Mouse (Mus musculus) MEL (cell line): ENCODE data around the gene Tlr6. TPM values are rescaled to one million over a fixed set of nuclear protein-coding genes. Genes with fewer than 3 reads are reported as not detected.

Source experiments
- DNase-seq: peaks from one replicate; pipeline ENCODE4 v3.0.0; 2011; ENCODE audit warnings: low read depth, low spot score
- H3K27ac ChIP-seq: 2 replicates; pipeline ENCODE4 v1.5.1; 2012; ENCODE audit warnings: low read depth, mild to moderate bottlenecking, control low read depth, low read length, moderate library complexity; ENCODE audit not compliant: control insufficient read depth
- H3K27me3 ChIP-seq, 2 experiments: fragments of 150-350 bp in 1 of 2; sonication (generic) in 1 of 2; 2 replicates each; pipeline ENCODE4 v1.6.1; 2012; ENCODE audit warnings: low read length in 2 of 2, mild to moderate bottlenecking in 2 of 2, improper control_type of control experiment in 1 of 2, moderate library complexity in 1 of 2; ENCODE audit not compliant: insufficient read depth in 2 of 2, control insufficient read depth in 1 of 2
- H3K36me3 ChIP-seq, 2 experiments: 2 replicates each; pipeline ENCODE4 v1.6.1; 2012 to 2014; ENCODE audit warnings: low read length in 2 of 2, improper control_type of control experiment in 1 of 2, inconsistent platforms in 1 of 2, mild to moderate bottlenecking in 1 of 2; ENCODE audit not compliant: insufficient read depth in 2 of 2, control insufficient read depth in 1 of 2
- H3K4me1 ChIP-seq, 2 experiments: fragments of 150-350 bp in 1 of 2; sonication (generic) in 1 of 2; 2 replicates each; pipeline ENCODE4 v1.6.1; 2012; ENCODE audit warnings: low read length in 2 of 2, improper control_type of control experiment in 1 of 2, mild to moderate bottlenecking in 1 of 2; ENCODE audit not compliant: insufficient read depth in 2 of 2, control insufficient read depth in 1 of 2
- H3K4me3 ChIP-seq, 2 experiments: fragments of 150-350 bp in 1 of 2; sonication (generic) in 1 of 2; 2 replicates each; pipeline ENCODE4 v1.5.1; 2012; ENCODE audit warnings: low read depth in 2 of 2, low read length in 2 of 2, mild to moderate bottlenecking in 2 of 2, moderate library complexity in 2 of 2, control low read depth in 1 of 2, improper control_type of control experiment in 1 of 2; ENCODE audit not compliant: control insufficient read depth in 1 of 2, insufficient read depth in 1 of 2
- H3K79me2 ChIP-seq: 2 replicates; pipeline ENCODE4 v1.6.1; 2012; ENCODE audit warnings: mild to moderate bottlenecking, low read length, moderate library complexity; ENCODE audit not compliant: control insufficient read depth, poor library complexity, insufficient read depth
- H3K9ac ChIP-seq: 2 replicates; pipeline ENCODE4 v1.6.1; 2012; ENCODE audit warnings: low read depth, mild to moderate bottlenecking, control low read depth, low read length, moderate library complexity; ENCODE audit not compliant: control insufficient read depth, poor library complexity, severe bottlenecking
- H3K9me3 ChIP-seq: fragments of 150-350 bp; sonication (generic); replicated peaks from 2 replicates; pipeline ENCODE4 v1.6.1; 2012; ENCODE audit warnings: mild to moderate bottlenecking, low read length, improper control_type of control experiment, moderate library complexity; ENCODE audit not compliant: insufficient read depth
- BHLHE40 ChIP-seq: IDR thresholded peaks from 2 replicates; pipeline ENCODE4 v1.6.1; 2012; ENCODE audit warnings: low read depth, mild to moderate bottlenecking, inconsistent platforms, low read length, improper control_type of control experiment, borderline replicate concordance
- CHD1 ChIP-seq: IDR thresholded peaks from 2 replicates; pipeline ENCODE4 v1.6.1; 2012; ENCODE audit warnings: low read depth, mild to moderate bottlenecking, inconsistent platforms, low read length, improper control_type of control experiment
- CHD2 ChIP-seq: IDR thresholded peaks from 2 replicates; pipeline ENCODE4 v1.6.1; 2011; ENCODE audit warnings: low read length, improper control_type of control experiment
- ETS1 ChIP-seq: IDR thresholded peaks from 2 replicates; pipeline ENCODE4 v1.6.1; 2012; ENCODE audit warnings: low read depth, mild to moderate bottlenecking, inconsistent platforms, low read length, improper control_type of control experiment, moderate library complexity
- HCFC1 ChIP-seq: IDR thresholded peaks from 2 replicates; pipeline ENCODE4 v1.6.1; 2012; ENCODE audit warnings: low read depth, mild to moderate bottlenecking, inconsistent platforms, low read length, improper control_type of control experiment, moderate library complexity
- POLR2AphosphoS2 ChIP-seq: IDR thresholded peaks from 2 replicates; pipeline ENCODE4 v1.6.1; 2011; ENCODE audit warnings: low read length, improper control_type of control experiment
- RAD21 ChIP-seq: IDR thresholded peaks from 2 replicates; pipeline ENCODE4 v1.6.1; 2011; ENCODE audit warnings: mild to moderate bottlenecking, low read depth, low read length, improper control_type of control experiment
- USF1 ChIP-seq: IDR thresholded peaks from 2 replicates; pipeline ENCODE4 v1.6.1; 2014; ENCODE audit warnings: low read depth, mild to moderate bottlenecking, inconsistent platforms, low read length, improper control_type of control experiment, moderate library complexity
- polyA plus RNA-seq, 2 experiments: library from polyadenylated mRNA; stranded (reverse) in 1 of 2; unstranded in 1 of 2; fragments of >175 nt in 1 of 2; fragments of >200 nt in 1 of 2; gene quantifications; 2 replicates each; pipeline versions ENCODE4 v1.2.1 to v1.2.4; 2012; ENCODE audit warnings: low replicate concordance in 2 of 2, low read depth in 1 of 2; ENCODE audit not compliant: insufficient read length in 2 of 2, insufficient read depth in 1 of 2, missing spikeins in 1 of 2
- total RNA-seq: library from RNA; depleted of rRNA; stranded (reverse); fragments of 300-350 nt; gene quantifications from 2 replicates; pipeline ENCODE4 v1.2.3, GENCODE M21; 2012

The Tlr6 gene
- total and polyA plus RNA-seq, 3 experiments: 0.19 to 0.36 TPM; not detected in 1

GRCm38 (mm10) chr5:64932215-64932614 is 27.7 kb downstream of the Tlr6 start:
- H3K27me3 ChIP-seq: peaks cover 0 to 4% of the 10 kb centered on the region in 2 experiments; a peak in 3 of 4 replicates
- H3K27ac ChIP-seq: no peak overlapping the region
- no peaks in the 10 kb centered on the region for H3K4me1 ChIP-seq
- no peak overlapping the region for H3K9ac ChIP-seq
- DNase-seq: no peak
- no peaks in the 10 kb centered on the region for H3K79me2 ChIP-seq
- H3K9me3 ChIP-seq: no peaks in the 10 kb centered on the region
- TF ChIP-seq POLR2AphosphoS2 (no peak), BHLHE40 (no peak), USF1 (no peak), HCFC1 (no peak)
- H3K4me3 ChIP-seq: no peak overlapping the region
- H3K36me3 ChIP-seq: no peaks in the 10 kb centered on the region

DNA sequence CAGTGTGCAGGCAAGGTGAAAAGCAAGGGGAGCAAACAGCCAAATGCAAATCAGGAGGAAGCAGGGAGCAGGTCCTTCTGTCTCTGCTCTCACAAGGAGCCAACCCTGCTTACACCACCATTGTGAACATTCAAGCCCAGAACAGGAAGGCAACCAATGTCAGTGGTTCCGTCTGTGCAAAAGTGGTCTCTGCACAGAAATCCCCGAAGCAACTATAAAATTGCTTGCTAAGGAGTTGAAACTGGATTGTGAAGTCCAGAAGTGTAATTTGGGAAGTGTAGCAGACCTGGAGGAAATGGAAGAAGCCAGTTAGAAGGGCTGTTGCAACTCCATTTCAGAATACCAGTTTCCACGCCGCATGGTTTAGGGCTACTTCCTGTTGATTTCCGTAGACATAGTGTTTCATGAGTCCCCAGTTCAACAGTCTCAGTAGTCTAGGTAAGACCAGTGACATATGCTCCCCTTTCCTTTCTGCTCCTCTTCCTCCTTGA is 37.0 kb downstream of the Tlr6 start:
- no peak for TF ChIP-seq USF1
- no peak for TF ChIP-seq CHD2
- TF ChIP-seq RAD21: no peak
- TF ChIP-seq ETS1: no peak
- peaks cover 0 to 2% of the 10 kb centered on the region in 2 experiments; a peak in 1 of 4 replicates for H3K27me3 ChIP-seq
- H3K27ac ChIP-seq: no peak overlapping the region
- no peaks in the 10 kb centered on the region for H3K79me2 ChIP-seq
- no peaks in the 10 kb centered on the region for H3K4me1 ChIP-seq
- no peaks in the 10 kb centered on the region for H3K36me3 ChIP-seq
- no peak overlapping the region for H3K4me3 ChIP-seq
- H3K9ac ChIP-seq: no peak overlapping the region
- no peaks in the 10 kb centered on the region for H3K9me3 ChIP-seq
- no peak for DNase-seq

DNA sequence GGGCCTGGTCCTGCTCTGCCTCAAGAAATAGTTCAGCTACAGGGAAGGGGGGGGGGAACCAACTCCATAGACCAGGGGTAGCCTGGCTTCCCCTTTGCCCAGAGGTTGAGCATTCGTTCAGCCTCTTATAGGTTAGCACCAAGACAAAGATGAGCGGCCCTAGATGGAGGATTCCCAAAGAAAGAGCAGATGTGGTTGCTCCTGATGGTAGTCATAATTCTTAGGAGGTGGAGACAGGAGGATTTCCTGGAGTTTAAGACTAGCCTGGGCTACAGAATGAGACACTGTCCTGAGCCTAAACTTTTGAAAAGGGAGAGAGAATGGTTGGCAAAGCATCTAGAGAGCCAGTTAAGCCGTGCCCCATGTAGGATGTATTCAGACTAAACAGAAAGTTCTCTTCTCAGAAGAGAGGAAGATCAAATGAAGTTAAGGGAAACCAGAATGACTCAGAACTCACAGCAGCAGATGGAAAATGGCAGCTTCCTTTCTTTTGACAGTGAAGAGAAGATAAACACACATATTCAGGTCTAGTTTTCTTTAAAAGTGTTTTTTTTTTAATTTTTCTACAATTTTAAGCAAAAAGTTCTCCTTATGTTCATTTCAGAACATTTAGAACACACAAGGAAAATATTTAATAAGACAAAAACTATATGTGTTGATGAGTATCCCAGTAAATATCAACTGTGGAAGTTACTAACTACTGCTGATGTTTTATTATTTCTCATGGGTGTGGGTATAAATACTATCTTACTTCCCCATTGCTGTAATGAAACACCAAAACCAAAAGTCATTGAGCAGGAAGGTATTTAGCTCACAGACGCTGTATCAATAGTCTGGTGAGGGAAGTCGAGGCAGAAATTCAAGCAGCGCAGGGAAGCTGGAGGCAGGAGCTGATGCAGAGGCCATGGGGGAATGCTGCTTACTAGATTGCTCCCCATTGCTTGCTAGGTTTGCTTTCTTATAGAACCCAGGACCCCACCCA is 41.0 kb downstream of the Tlr6 start:
- H3K4me1 ChIP-seq: no peaks in the 10 kb centered on the region
- TF ChIP-seq CHD1: no peak
- TF ChIP-seq, all 39 proteins: peak for 0
- peak; percentile 19 for DNase-seq
- no peaks in the 10 kb centered on the region for H3K79me2 ChIP-seq
- no peak overlapping the region for H3K4me3 ChIP-seq
- no peak overlapping the region for H3K9ac ChIP-seq
- no peaks in the 10 kb centered on the region for H3K9me3 ChIP-seq
- no peaks in the 10 kb centered on the region for H3K36me3 ChIP-seq
- H3K27ac ChIP-seq: no peak overlapping the region
- H3K27me3 ChIP-seq: peaks cover 0 to 5% of the 10 kb centered on the region in 2 experiments; a peak in 2 of 4 replicates
